Mouse (Mus musculus) bone marrow, adult 2 months (tissue): ENCODE results near the gene Lrwd1.

Experiments
- CTCF ChIP-seq: fragments of 200-500 bp; IDR thresholded peaks from 2 replicates; pipeline ENCODE4 v1.5.1; 2011; ENCODE audit warnings: low read length, control low read depth; ENCODE audit not compliant: control insufficient read depth, insufficient read depth
- POLR2A ChIP-seq: fragments of 200-500 bp; IDR thresholded peaks from 2 replicates; pipeline ENCODE4 v1.6.1; 2011; ENCODE audit warnings: low read depth, mild to moderate bottlenecking, control low read depth, low read length, borderline replicate concordance; ENCODE audit not compliant: control insufficient read depth

DNA sequence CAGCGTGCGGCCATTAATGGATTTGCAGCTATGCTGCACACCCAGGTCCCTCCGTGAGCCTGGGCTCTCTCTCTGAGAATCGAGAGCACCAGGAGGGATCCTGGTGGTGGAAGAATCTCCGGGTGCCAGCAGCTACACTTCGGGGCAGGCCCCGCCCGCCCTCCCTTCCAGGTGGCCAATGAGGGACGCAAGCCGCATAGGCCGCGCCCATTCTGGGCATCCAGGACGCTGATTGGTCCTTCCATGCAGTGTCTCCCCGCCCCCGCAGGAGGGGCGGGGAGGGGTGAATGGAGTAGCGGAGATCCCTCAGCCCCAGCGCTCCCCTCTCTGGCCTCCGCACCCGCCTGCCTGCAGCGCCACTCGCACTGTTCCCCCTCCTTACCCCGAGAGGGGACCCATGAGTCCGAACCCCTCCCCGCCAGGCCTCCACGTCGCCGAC is 52.2 kb downstream of the Lrwd1 start, which contains the start of gene Rasa4:
- TF ChIP-seq CTCF: 0 out of 2 replicates have a peak, but pooled peaks have one; percentile 3
- peak; percentile 54; the same call in 1 of the 2 replicates for TF ChIP-seq POLR2A
